Mouse (Mus musculus): ENCODE data around the gene Hfe.
"Not testable (repeated sequence)": the region's sequence is repeated elsewhere in the genome, so short reads cannot be mapped to it uniquely, and the experiment has no call there.

The Hfe gene

DNA sequence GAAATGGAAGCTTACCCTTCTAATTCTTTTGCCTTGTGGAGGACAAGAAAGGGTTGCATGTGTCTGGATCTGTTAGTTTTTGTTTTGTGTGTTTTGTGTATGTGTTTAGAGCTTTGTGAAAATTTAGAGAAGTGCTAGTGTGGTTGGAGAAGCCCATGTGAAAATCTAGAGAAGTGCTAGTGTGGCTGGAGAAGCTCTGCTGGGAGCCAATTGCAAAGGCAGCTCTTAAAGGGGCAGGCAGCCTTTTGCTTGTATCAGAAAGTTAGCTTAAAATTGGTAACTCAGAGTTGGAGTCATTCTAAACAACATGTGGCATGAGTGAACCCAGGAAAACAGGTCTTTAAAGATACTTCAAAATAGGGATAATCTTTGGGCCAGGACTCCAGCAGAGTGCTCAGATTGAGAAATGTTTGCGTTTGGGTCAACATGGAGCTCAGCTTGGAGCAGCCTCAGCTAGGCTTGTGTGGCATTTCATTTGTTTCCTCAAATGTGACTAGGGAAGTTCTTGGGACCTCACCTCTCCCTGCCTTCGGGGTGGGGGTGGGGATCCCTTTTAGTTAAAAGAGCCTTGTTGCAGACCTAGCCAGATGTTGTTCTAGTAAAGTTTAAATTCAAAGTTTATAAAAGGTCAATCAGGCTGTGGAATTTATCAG is 7.1 kb upstream of the Hfe start:
- in situ Hi-C loops (cut with MboI), result not testable (repeated sequence)

DNA sequence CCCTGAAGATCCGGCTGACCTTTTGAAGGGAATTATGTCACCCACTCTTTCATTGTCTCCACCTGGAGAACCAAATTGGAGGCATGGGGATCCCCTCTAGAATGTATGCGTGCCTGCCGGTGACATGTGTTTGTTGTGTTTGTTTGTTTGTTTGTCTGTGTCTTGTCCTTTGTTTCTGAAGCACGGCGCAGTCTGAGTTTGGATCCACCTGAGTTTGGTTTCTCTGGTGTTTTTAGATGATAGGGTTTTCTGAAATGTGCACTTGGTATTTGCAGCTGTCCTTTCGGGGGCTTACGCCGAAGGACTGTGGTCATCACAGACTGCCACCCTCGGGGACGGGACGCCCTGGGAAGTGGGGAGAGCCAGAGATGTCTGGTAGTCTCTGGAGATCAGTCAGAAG is 6.5 kb upstream of the Hfe start:
- in situ Hi-C loops (cut with MboI), result no loop called here

DNA sequence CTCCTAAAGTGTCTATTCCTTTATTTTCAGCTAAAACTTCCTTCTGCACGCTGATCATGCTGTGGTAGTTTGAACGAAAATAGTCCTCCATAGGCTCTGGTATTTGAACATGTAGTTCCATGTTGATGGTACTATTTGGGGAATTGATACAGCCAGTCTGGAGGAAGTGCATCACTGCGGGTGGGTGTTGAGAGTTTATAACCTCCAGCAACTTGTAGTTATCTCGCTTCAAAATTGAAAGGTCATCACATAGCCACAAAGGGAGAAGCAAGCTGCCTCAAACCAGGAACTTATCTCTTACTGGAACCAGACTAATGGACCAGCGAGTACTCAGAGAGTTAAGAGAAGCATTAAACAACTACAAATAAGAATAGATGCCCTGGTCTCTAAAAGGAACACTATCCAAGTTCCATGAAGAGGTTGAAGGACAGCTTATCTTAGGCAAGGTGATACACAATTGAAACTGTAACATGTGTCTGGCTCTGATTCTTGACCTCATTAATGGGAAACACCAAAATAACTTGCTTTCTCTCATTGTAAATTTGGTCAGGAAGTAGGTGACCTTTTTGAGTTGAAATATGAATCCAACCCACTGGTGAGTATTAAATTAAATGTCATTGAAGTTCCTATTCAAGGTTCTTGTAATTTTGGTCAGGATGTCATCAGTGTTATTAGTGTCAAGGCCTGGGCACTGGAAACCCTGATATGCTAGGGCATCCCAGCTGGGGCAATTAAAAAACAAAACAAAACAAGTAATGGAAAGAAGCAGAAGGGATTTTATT is 5.8 kb upstream of the Hfe start:
- in situ Hi-C loops (cut with MboI), result no loop called here

DNA sequence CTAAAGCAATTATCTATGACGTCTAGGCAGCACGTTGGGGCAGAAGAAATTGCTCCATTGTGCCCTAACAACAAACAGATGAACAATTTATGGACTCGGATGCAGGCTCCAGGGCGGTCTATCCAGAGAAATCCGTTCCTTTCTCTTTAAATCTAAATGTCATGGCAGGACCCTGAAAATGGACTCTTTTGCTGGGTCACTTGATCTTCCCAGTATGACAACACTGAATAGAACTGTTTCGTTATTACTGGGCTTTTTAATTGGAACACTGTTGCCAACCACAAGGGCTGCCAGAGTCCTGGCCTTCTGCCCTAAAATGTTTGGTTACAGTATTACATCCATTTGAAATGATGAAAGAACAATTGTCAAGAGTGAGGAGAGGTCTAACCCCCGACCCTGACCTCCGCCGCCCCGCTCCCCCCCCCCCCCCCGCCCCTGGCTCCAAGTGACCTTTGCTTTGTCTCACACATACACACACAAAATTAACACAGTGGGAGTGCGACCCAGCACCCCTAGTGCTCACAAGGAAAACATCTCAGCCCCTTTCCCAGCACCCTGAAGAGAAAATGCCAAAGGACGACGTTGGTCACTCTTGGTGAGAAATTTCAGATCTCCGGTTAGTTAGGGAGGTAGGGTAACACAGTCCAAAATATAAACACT is 810 bp downstream of the Hfe start:
- in situ Hi-C loops (cut with MboI), result no loop called here

DNA sequence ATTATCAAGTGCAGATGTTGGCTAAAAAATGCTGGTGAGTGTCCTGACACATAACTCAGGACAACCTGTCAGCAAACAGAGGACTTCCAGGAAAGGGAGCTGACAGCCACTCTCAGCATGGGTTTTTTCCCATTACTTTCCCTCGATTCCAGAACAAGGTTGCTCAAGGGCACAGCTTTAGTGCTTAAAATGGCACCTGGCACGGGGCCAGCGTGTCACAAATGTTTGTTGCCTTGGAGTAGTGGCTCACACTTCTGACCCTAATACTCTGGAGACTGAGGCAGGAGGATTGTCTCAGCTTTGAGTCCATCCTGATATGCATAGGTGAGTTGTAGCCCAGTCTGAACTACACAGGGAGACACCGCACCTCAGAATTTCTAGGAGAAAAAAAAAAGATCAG is 2.0 kb downstream of the Hfe start:
- in situ Hi-C loops (cut with MboI), result no loop called here

DNA sequence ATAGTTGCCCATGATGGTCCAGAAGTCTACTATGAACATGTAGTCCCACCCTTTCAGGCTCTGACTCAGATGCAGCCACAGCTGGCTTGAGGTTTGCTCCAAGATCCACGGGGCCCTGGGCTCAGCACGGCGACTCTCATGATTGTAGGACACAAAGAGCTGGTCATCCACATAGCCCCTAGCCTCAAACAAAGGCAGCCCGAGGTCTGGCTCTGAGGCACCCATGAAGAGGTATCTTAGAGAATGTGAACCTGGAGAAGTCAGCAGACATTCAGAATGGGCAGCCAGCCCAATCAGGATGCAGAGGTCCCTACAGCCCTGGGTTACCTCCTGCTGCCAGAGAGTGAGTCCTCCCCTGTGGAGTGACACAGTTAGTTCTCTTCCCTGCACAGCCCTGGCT is 2.6 kb downstream of the Hfe start:
- in situ Hi-C loops (cut with MboI), result no loop called here

DNA sequence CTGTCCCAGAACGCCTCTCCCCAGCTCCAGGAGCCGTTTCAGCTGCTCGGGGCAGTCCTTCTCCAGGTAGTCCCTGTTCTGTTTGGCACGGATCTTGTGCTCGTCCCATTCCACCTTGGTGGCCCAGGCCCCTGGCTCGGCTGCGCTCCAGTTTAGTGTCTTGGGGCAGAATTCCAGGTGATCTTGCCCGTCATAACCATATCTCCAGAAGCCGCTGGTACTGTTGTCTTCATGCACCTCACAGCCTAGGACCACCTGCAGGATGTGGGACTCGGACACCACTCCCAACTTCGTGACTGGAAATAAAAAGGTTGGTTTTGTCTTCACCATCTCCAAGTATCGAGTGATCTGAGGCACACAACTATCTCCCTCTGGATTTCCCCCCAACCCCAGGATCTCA is 3.9 kb downstream of the Hfe start:
- in situ Hi-C loops (cut with MboI), result no loop called here

DNA sequence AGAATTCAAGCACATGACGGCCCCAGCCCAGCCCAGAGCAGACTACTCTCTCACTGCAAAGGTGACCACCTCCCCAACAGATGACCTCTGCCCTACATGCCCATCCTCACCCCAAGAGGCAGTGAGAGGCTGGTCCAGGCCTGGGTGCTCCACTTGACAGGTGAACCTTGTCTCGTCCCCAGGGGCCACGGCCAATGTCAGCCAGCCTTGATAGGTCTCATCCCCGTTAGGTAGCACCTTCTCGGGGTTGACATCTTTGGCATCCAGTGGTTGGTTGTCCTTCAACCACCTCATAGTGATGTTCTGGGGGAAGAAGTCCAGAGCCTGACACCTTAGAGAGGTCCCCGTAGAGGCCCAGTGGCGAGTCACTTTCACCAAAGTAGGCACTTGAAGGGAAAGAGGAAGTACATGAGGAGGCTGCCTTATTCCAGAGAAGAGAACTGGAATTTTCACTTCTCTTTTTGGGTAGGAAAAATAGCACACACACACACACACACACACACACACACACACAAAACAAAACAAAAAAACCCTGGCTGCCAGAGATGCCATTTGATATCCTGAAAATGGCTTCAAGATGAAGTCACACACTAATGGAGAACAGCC is 4.8 kb downstream of the Hfe start:
- in situ Hi-C loops (cut with MboI), result no loop called here

DNA sequence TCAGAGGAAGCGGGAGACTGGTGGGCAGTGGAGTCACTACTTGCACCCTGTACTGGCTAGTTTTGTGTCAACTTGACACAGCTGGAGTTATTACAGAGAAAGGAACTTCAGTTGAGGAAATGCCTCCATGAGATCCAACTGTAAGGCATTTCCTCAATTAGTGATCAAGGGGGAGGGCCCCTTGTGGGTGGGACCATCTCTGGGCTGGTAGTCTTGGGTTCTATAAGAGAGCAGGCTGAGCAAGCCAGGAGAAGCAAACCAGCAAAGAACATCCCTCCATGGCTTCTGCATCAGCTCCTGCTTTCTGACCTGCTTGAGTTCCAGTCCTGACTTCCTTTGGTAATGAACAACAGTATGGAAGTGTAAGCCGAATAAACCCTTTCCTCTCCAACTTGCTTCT is 7.9 kb downstream of the Hfe start:
- in situ Hi-C loops (cut with MboI), result not testable (repeated sequence)

DNA sequence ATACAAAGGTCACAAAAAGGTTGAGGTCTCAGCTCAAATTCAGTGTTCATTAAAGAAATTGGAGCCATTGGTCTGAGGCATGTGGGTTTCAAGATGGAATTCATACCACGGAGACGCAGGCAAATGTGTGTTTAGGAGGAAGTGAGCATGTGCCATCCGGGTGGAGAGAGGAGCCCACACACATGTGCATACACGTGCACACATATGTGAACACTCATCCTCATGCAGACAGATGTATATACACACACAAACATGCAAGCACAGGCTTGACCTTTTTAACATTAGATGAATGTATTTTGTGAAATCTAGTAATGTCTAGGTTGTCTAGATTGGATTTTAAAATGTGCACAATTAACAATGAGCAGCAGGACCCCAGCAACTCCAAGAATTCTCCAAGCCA is 8.4 kb downstream of the Hfe start:
- in situ Hi-C loops (cut with MboI), result no loop called here

DNA sequence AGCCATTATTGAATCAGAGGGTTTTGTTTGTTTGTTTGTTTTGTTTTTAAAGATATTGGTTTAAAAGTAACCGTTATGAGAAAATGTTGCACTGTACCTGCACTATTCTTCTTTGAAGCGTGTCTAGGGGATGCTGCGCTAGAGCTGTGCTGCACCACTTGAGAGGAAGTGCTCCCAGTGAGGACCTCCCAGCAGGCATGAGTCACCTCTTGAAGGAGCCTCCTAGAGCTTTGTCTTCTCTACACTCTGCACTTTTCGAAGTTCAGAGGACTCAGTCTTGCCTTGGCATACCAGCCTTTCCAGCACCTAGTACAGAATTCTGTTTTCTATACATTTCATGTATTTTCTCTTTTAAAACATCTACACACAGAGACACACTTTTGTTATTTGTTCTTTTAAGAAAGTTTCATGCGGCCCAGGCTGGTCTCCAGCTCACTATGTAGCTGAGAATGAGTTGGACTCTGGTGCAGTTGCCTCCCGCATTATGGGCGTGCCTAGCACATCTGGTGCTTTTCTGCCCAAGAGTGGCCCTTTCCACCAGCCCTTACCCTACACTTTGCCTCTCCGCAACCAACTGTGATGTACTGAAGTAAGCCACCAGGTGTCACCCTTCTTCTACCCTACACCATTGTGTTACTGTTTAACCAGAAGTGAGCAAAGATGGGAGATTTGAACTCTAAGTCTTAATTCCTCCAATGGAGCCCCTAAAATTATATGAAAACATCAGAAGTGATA is 9.7 kb downstream of the Hfe start:
- in situ Hi-C loops (cut with MboI), result no loop called here

DNA sequence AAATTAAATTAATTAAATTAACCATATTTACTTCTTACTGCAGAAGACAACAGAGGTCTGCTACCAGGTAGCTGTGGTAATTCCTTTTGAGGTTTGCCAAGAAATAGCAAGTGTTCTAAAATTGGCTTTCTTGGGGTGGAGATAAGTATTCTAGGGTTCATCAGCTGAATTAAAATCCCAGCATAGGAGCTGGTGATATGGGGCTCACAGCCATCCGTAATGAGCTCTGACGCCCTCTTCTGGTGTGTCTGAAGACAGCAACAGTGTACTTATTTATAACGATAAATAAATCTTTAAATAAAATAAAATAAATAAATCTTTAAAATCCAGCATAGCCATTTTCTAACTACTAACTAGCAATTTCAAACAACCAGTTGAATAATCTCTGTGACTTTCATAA is 10.9 kb downstream of the Hfe start:
- in situ Hi-C loops (cut with MboI), result loop anchor here (5.0 to 25.0 kb wide), 2 partner anchors 38 to 112 kb away; partner anchors contain the start of genes Hist1h1c, Hist1h3d and Hist1h4d

DNA sequence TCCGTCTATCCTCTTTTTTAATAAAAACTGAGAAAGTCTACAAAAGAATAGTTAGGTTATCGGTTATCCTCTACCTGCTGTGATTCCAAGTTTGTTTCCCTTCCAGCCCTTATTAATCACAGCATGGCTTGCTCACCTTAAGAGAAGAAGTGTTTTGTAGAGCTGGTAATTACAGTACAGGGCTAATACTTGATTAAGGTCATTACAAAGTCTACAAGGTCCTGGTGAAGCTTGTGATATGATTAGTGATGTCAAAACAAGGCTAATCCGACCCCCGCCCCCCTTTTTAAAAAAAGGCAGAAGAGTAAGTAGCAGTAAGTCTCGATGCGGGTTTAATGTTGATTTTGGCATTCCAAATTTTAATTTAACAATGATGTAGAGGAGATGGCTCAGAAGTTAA is 11.7 kb downstream of the Hfe start:
- in situ Hi-C loops (cut with MboI), result loop anchor here (5.0 to 25.0 kb wide), 2 partner anchors 38 to 112 kb away; partner anchors contain the start of genes Hist1h1c, Hist1h3d and Hist1h4d

DNA sequence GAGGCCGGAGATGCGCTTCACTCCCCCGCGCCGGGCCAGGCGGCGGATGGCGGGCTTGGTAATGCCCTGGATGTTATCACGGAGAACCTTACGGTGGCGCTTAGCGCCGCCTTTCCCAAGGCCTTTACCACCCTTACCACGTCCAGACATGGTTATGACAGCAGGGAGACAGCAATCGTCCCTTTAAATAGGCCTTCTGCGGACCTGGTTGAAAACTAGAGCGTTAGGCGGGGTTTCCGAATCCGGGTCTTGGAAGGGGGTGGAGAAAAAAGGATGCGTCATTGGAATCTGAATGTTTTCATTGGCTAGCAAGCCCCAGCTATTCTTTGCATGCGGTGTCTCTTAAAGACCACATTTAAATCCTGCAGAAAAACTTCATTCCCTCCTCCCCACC is 12.4 kb downstream of the Hfe start, which contains the start of gene Hist1h4c:
TSS of gene Hist1h4c (minus strand) at position 155 of the 394 bp plus-strand sequence.
- in situ Hi-C loops (cut with MboI), result loop anchor here (5.0 to 25.0 kb wide), 2 partner anchors 39 to 111 kb away; partner anchors contain the start of genes Hist1h1c, Hist1h3d and Hist1h4d

DNA sequence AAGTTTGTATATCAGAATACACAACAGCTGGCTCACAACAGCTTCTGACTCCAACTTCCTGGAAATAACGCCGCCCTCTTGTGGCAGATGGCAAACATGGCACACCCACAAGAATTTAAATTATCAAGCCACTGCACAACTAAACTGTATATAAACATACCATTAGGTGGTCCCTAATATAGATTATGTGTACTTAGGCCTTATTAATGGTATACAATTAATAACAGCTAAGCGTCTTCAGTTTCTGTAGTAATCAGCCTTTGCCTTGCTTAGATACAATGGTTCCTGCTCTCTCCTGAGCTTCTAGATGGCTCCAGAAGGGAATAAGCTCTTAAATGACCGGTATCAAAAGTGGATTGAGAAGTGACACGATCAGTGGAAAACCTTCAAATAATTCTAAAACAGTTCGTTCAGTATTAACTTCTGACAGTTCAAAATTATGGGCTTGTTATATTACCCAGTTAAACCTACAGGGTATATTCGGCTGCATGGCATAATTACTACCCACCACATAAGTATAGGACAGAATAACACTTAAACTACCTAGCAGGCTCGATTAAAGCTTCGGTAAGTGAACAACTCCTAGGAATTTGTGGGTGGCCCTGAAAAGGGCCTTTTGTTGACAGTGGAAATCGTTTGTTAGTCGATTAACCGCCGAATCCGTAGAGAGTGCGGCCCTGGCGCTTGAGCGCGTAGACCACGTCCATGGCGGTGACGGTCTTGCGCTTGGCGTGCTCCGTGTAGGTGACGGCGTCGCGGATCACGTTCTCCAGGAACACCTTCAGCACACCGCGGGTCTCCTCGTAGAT is 13.0 kb downstream of the Hfe start:
- in situ Hi-C loops (cut with MboI), result loop anchor here (5.0 to 25.0 kb wide), 2 partner anchors 40 to 110 kb away; partner anchors contain the start of genes Hist1h1c, Hist1h3d and Hist1h4d

DNA sequence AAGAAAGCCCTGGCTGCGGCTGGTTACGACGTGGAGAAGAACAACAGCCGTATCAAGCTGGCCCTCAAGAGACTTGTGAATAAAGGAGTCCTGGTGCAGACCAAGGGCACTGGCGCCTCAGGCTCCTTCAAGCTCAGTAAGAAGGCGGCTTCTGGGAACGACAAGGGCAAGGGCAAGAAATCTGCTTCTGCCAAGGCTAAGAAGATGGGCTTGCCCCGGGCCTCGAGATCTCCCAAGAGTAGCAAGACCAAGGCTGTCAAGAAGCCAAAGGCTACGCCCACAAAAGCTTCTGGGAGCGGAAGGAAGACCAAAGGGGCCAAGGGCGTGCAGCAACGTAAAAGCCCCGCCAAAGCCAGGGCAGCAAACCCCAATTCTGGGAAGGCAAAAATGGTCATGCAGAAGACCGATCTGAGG is 14.6 kb downstream of the Hfe start:
- in situ Hi-C loops (cut with MboI), result loop anchor here (5.0 to 25.0 kb wide), 2 partner anchors 41 to 109 kb away; partner anchors contain the start of genes Hist1h1c, Hist1h3d and Hist1h4d

DNA sequence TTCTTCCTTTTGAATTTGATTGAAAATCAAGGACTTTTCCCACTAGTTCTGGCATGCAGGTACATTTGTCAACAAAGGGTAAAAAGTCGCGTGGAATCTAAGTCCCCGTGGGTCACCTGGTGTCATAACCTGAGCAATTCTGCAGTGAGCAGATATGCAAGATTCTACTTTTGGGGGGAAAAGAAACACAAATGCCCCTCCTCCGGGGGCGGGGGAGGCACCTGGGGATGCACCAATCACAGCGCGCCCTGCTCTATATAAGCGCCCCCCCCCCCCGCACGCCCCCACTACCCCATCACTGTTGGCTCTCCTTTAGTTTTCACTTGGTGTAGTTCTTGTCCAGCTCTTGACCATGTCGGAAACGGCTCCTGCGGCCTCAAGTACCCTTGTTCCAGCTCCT is 15.1 kb downstream of the Hfe start, which contains the start of gene Hist1h1t:
TSS of gene Hist1h1t (plus strand) at position 301 of the 400 bp plus-strand sequence.
- in situ Hi-C loops (cut with MboI), result loop anchor here (5.0 to 25.0 kb wide), 2 partner anchors 42 to 108 kb away; partner anchors contain the start of genes Hist1h1c, Hist1h3d and Hist1h4d

DNA sequence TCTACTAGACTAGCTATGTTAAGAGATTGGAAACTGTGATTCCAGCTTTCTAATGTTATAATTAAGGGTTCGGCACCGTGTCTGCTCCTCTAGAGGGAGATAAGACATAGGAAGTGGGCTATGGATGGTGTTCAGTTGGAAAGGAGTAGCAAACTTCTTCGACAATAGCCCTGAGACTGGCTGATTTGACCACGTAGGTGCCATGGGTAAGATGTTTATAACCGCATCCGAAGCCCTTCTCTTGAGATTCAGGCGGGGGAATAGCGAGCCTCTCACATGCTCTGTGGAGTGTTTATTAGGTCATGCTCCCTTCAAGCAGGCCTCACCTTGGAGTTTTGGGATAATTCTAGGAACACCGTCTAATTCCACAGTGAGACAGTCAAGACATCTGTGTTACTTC is 15.7 kb downstream of the Hfe start:
- in situ Hi-C loops (cut with MboI), result loop anchor here (5.0 to 25.0 kb wide), 2 partner anchors 42 to 108 kb away; partner anchors contain the start of genes Hist1h1c, Hist1h3d and Hist1h4d

DNA sequence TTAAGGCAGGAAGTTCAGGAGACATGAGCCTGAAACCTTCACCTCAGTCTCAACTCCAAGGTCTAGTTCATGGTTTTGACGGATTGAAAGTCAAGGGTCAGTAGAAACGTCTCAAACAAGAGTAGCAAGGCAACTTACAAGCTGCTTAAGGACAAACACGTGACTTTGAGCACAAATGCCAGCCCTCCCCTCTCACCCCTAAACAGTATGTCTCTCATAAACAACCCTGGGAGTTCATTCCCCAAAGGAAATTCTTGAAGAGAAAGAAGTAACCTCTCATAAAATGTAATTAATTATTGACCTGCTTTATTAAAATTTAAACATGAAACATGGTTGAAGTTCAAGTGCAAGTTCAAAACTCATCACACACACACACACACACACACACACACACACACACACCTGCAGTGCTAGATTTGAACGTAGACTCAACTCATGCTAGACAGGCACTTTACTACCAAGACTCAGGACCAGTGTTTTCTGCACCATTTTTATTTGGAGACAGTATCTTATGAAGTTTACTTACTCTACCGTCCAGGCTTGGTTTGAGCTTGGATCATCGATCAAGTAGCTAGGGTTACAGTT is 16.7 kb downstream of the Hfe start:
- in situ Hi-C loops (cut with MboI), result loop anchor here (25.0 kb wide), 1 partner anchor 107 kb away; the partner anchor contains the start of genes Hist1h3d and Hist1h4d
